Mouse (Mus musculus) MEL (cell line): Measurements from ENCODE around the gene Hoxa4. TPM values are rescaled to one million over a fixed set of nuclear protein-coding genes. Genes with fewer than 3 reads are reported as not detected.
A peak's percentile ranks its signal among the peaks of the same experiment; 100 is the strongest.

Experiments
- DNase-seq: peaks from one replicate; pipeline ENCODE4 v3.0.0; 2011; ENCODE audit warnings: low read depth, low spot score
- H3K27ac ChIP-seq: 2 replicates; pipeline ENCODE4 v1.5.1; 2012; ENCODE audit warnings: low read depth, mild to moderate bottlenecking, control low read depth, low read length, moderate library complexity; ENCODE audit not compliant: control insufficient read depth
- H3K27me3 ChIP-seq, 2 experiments: fragments of 150-350 bp in 1 of 2; sonication (generic) in 1 of 2; 2 replicates each; pipeline ENCODE4 v1.6.1; 2012; ENCODE audit warnings: low read length in 2 of 2, mild to moderate bottlenecking in 2 of 2, improper control_type of control experiment in 1 of 2, moderate library complexity in 1 of 2; ENCODE audit not compliant: insufficient read depth in 2 of 2, control insufficient read depth in 1 of 2
- H3K36me3 ChIP-seq, 2 experiments: 2 replicates each; pipeline ENCODE4 v1.6.1; 2012 to 2014; ENCODE audit warnings: low read length in 2 of 2, improper control_type of control experiment in 1 of 2, inconsistent platforms in 1 of 2, mild to moderate bottlenecking in 1 of 2; ENCODE audit not compliant: insufficient read depth in 2 of 2, control insufficient read depth in 1 of 2
- H3K4me1 ChIP-seq, 2 experiments: fragments of 150-350 bp in 1 of 2; sonication (generic) in 1 of 2; 2 replicates each; pipeline ENCODE4 v1.6.1; 2012; ENCODE audit warnings: low read length in 2 of 2, improper control_type of control experiment in 1 of 2, mild to moderate bottlenecking in 1 of 2; ENCODE audit not compliant: insufficient read depth in 2 of 2, control insufficient read depth in 1 of 2
- H3K4me3 ChIP-seq, 2 experiments: fragments of 150-350 bp in 1 of 2; sonication (generic) in 1 of 2; 2 replicates each; pipeline ENCODE4 v1.5.1; 2012; ENCODE audit warnings: low read depth in 2 of 2, low read length in 2 of 2, mild to moderate bottlenecking in 2 of 2, moderate library complexity in 2 of 2, control low read depth in 1 of 2, improper control_type of control experiment in 1 of 2; ENCODE audit not compliant: control insufficient read depth in 1 of 2, insufficient read depth in 1 of 2
- H3K79me2 ChIP-seq: 2 replicates; pipeline ENCODE4 v1.6.1; 2012; ENCODE audit warnings: mild to moderate bottlenecking, low read length, moderate library complexity; ENCODE audit not compliant: control insufficient read depth, poor library complexity, insufficient read depth
- H3K9ac ChIP-seq: 2 replicates; pipeline ENCODE4 v1.6.1; 2012; ENCODE audit warnings: low read depth, mild to moderate bottlenecking, control low read depth, low read length, moderate library complexity; ENCODE audit not compliant: control insufficient read depth, poor library complexity, severe bottlenecking
- H3K9me3 ChIP-seq: fragments of 150-350 bp; sonication (generic); replicated peaks from 2 replicates; pipeline ENCODE4 v1.6.1; 2012; ENCODE audit warnings: mild to moderate bottlenecking, low read length, improper control_type of control experiment, moderate library complexity; ENCODE audit not compliant: insufficient read depth
- CTCF ChIP-seq, 3 experiments: IDR thresholded peaks in 2 of 3; conservative IDR thresholded peaks in 1 of 3; 2 replicates each; pipeline ENCODE4 v1.5.1; 2011 to 2012; ENCODE audit warnings: low read length in 3 of 3, low read depth in 2 of 3, mild to moderate bottlenecking in 2 of 3, improper control_type of control experiment in 1 of 3, inconsistent platforms in 1 of 3, mixed read lengths in 1 of 3, moderate library complexity in 1 of 3; ENCODE audit not compliant: control insufficient read depth in 1 of 3, insufficient read depth in 1 of 3, poor library complexity in 1 of 3, severe bottlenecking in 1 of 3
- HCFC1 ChIP-seq: IDR thresholded peaks from 2 replicates; pipeline ENCODE4 v1.6.1; 2012; ENCODE audit warnings: low read depth, mild to moderate bottlenecking, inconsistent platforms, low read length, improper control_type of control experiment, moderate library complexity
- MAZ ChIP-seq: IDR thresholded peaks from 2 replicates; pipeline ENCODE4 v1.6.1; 2012; ENCODE audit warnings: low read depth, mild to moderate bottlenecking, inconsistent platforms, low read length, improper control_type of control experiment
- MEF2A ChIP-seq: IDR thresholded peaks from 2 replicates; pipeline ENCODE4 v1.6.1; 2014; ENCODE audit warnings: low read depth, mild to moderate bottlenecking, inconsistent platforms, low read length, improper control_type of control experiment; ENCODE audit not compliant: poor library complexity, insufficient replicate concordance, severe bottlenecking; ENCODE audit errors: extremely low read depth
- MXI1 ChIP-seq: IDR thresholded peaks from 2 replicates; pipeline ENCODE4 v1.6.1; 2011; ENCODE audit warnings: mild to moderate bottlenecking, low read depth, low read length, improper control_type of control experiment
- POLR2A ChIP-seq, 2 experiments: IDR thresholded peaks; 2 replicates each; pipeline ENCODE4 v1.6.1; 2011 to 2012; ENCODE audit warnings: low read length in 2 of 2, mild to moderate bottlenecking in 2 of 2, control low read depth in 1 of 2, improper control_type of control experiment in 1 of 2, low read depth in 1 of 2, moderate library complexity in 1 of 2; ENCODE audit not compliant: control insufficient read depth in 1 of 2, insufficient read depth in 1 of 2, poor library complexity in 1 of 2
- RCOR1 ChIP-seq: IDR thresholded peaks from 2 replicates; pipeline ENCODE4 v1.6.1; 2012; ENCODE audit warnings: low read depth, mild to moderate bottlenecking, inconsistent platforms, low read length, improper control_type of control experiment
- ZKSCAN1 ChIP-seq: IDR thresholded peaks from 2 replicates; pipeline ENCODE4 v1.6.1; 2012; ENCODE audit warnings: low read depth, mild to moderate bottlenecking, inconsistent platforms, low read length, improper control_type of control experiment, moderate library complexity
- ZNF384 ChIP-seq: IDR thresholded peaks from 2 replicates; pipeline ENCODE4 v1.6.1; 2012; ENCODE audit warnings: low read depth, mild to moderate bottlenecking, inconsistent platforms, low read length, improper control_type of control experiment
- polyA plus RNA-seq, 2 experiments: library from polyadenylated mRNA; stranded (reverse) in 1 of 2; unstranded in 1 of 2; fragments of >175 nt in 1 of 2; fragments of >200 nt in 1 of 2; gene quantifications; 2 replicates each; pipeline versions ENCODE4 v1.2.1 to v1.2.4; 2012; ENCODE audit warnings: low replicate concordance in 2 of 2, low read depth in 1 of 2; ENCODE audit not compliant: insufficient read length in 2 of 2, insufficient read depth in 1 of 2, missing spikeins in 1 of 2
- total RNA-seq: library from RNA; depleted of rRNA; stranded (reverse); fragments of 300-350 nt; gene quantifications from 2 replicates; pipeline ENCODE4 v1.2.3, GENCODE M21; 2012

Hoxa4 gene
- total and polyA plus RNA-seq, 3 experiments: not detected

DNA sequence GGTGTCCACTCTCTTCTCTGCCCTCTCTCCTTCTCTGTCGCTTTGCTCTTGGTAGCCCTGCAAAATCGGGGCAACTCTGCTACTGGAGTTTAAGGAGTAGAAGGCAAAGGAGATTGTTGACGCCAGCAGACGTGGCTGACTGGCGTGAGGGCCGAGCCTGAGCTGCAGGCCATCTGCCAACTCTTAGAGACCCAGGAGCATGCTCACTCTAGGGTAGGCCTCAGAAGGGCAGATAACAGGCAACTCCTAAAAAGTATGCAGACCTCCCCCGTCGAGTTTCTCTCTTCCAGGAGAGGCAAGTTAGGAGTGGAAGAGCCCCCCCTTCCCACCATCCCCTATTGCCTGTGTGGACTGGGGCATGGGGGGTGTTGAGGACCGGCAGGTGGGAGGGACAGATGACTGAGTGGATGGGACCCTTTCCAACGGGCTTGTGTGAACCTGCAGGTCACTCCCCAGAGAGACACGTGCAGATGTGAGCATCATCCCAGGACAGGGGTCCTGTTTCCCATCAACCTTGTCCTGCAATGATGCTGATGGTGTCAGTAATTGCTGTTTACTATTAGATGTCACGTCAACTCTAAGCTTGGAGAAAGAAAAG is 32.3 kb downstream of the Hoxa4 start:
- no peaks in the 10 kb centered on the region for H3K79me2 ChIP-seq
- no peak overlapping the region for H3K27ac ChIP-seq
- H3K4me3 ChIP-seq: no peak overlapping the region
- H3K9me3 ChIP-seq: no peaks in the 10 kb centered on the region
- no peaks in the 10 kb centered on the region for H3K4me1 ChIP-seq
- H3K9ac ChIP-seq: no peak overlapping the region
- no peak for DNase-seq
- TF ChIP-seq ZNF384: no peak
- TF ChIP-seq MAZ: no peak
- H3K36me3 ChIP-seq: no peaks in the 10 kb centered on the region
- H3K27me3 ChIP-seq: no peaks in the 10 kb centered on the region

DNA sequence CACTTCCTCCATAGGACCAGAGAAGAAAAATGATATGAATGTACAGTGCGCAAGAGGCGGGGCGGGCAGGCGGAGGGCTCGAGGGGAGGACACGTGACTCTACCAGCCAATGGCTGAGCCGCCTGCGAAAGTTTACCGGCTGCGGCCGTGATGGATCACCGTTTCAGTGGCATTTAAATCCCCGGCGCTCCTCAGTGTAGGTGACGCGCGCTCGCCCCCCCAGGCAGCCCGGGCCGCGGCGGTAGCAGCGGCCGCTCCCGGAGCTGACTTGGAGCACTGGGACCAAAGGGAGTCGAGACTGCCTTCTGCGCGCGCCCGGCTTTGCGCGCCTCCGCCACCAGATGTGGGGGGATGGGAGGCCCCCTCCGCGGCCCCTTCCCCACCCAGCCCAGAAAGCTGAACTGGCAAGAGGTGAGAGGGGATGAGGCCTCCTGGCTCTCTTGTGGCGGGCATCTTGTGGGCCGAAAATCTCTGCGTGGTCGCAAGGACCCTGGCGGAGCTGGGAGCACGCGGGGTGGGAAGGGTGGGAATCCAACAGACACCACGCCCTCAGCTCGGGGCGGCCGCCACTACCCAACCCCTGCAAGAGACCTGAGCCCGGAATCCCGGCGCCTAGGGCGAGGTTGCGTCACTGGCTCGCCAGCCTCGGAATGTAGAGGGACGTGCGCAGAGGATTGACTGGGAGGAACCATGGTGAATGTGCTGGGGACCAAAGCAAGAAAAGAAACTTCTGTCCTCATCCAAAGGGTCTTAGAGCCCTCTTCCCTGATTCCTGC is 33.1 kb downstream of the Hoxa4 start, which contains the start of gene Hoxa1:
Gene Hoxa1 (minus strand): TSS at position 42 of the 776 bp plus-strand sequence.
- H3K79me2 ChIP-seq: no peaks in the 10 kb centered on the region
- no peaks in the 10 kb centered on the region for H3K36me3 ChIP-seq
- no peak for DNase-seq
- peaks cover 0 to 1% of the 10 kb centered on the region in 2 experiments; a peak in 1 of 4 replicates for H3K27me3 ChIP-seq
- H3K9me3 ChIP-seq: no peaks in the 10 kb centered on the region
- H3K4me3 ChIP-seq: no peak within 1 kb of the TSS
- TF ChIP-seq POLR2A (IDR thresholded peaks at IDR 0.05; ENCODE audit: control insufficient read depth in 1 of 2, insufficient read depth in 1 of 2, low read depth in 1 of 2, low read length in 2 of 2, poor library complexity in 1 of 2) (0 out of 4 replicates have a peak, but pooled peaks of 1 of the 2 experiments have one; percentile 18), ZKSCAN1 (no peak)
- H3K27ac ChIP-seq: no peak within 1 kb of the TSS
- H3K9ac ChIP-seq: no peak within 1 kb of the TSS
- H3K4me1 ChIP-seq: no peaks in the 10 kb centered on the region

DNA sequence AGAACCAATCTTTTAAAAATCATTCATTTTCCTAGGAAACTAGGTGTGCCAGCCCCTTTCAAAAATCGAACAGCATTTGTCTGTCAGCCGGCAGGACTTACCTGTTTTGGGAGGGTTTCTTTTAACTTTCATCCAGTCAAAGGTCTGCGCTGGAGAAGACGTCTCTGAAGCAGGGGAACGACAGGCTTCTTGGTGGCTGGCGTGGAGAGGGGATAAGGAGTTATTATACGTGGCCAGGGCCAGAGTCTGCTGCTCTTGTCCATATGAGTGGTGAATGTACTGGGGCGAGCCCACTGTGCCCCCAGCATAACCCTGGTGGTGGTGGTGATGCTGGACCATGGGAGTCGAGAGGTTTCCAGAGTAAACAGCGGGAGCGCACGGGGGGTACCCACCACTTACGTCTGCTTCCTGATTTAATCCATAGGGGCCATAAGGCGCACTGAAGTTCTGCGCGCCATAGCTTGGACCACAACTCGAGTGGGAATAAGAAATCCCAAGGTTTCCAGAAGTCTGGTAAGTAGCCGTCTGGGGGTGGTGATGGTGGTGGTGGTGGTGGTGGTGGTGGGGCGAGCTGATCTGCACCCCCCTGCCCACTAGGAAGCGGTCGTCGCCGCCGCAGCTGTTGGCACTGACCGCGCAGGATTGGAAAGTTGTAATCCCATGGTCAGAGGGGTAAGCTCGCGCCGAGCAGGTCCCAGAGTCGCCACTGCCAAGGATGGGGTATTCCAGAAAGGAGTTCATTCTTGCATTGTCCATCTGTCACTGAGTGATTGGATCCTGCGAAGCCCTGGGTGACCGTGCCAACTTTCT is 33.9 kb downstream of the Hoxa4 start:
- Histone ChIP-seq H3K27me3 (peaks cover 0 to 4% of the 10 kb centered on the region in 2 experiments; a peak in 2 of 4 replicates), H3K4me1 (no peaks in the 10 kb centered on the region), H3K9ac (no peak overlapping the region), H3K36me3 (no peaks in the 10 kb centered on the region), H3K9me3 (no peaks in the 10 kb centered on the region), H3K4me3 (no peak overlapping the region), H3K27ac (no peak overlapping the region), H3K79me2 (no peaks in the 10 kb centered on the region)
- DNase-seq: no peak
- no peak for TF ChIP-seq RCOR1
- TF ChIP-seq MEF2A: no peak
- no peak for TF ChIP-seq MXI1
- TF ChIP-seq POLR2A (IDR thresholded peaks at IDR 0.05; ENCODE audit: control insufficient read depth in 1 of 2, insufficient read depth in 1 of 2, low read depth in 1 of 2, low read length in 2 of 2, poor library complexity in 1 of 2): no peak
- no peak for TF ChIP-seq HCFC1
- TF ChIP-seq CTCF (IDR thresholded peaks at IDR 0.05 in 2 of 3, conservative IDR thresholded peaks at IDR 0.05 in 1 of 3; ENCODE audit: control insufficient read depth in 1 of 3, insufficient read depth in 1 of 3, low read depth in 2 of 3, low read length in 3 of 3, poor library complexity in 1 of 3, severe bottlenecking in 1 of 3): no peak
